Mouse (Mus musculus): ENCODE data around the gene Fgfr2.
"Not testable (repeated sequence)": the region's sequence is repeated elsewhere in the genome, so short reads cannot be mapped to it uniquely, and the experiment has no call there.

Fgfr2 gene

DNA sequence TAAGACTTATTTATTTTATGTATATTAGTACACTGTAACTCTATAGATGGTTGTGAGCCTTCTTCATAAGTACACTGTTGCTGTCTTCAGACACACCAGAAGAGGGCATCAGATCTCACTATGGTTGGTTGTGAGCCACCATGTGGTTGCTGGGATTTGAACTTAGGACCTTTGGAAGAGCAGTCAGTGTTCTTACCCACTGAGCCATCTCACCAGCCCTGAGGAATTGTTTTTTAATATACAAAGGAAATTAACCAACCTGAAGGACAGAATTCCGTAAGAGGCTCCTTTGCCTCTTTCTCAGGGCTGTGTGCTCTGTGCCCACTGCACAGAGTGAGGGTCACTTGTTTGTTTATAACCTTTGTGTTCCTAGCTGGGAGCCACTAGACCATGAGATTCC, 2455.1 kb downstream of the Fgfr2 start:
- DNase-seq (ENCODE audit: low read depth in 1 of 2, low spot score in 2 of 2) = not testable (repeated sequence)

DNA sequence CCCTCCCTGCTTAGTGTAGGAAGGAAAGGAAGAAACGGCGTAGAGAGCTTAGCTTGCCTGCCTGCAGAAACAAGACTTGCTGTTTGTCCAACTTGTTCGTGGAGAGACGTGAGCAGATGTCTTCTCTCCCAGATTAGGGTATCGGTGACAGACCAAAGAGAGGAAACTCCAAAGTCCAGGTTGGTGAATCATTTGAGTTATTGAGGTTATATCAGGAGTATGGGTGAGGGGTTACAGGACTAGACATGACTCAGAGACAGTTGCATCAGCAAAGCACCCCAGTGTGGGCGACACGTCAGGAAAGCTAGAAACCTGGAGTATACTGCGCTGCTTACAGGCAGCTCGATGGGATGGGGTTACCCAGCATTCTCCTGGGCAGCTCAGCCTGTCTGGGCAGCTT, 2457.8 kb downstream of the Fgfr2 start:
- DNase-seq (ENCODE audit: low read depth in 1 of 2, low spot score in 2 of 2) = no peak

DNA sequence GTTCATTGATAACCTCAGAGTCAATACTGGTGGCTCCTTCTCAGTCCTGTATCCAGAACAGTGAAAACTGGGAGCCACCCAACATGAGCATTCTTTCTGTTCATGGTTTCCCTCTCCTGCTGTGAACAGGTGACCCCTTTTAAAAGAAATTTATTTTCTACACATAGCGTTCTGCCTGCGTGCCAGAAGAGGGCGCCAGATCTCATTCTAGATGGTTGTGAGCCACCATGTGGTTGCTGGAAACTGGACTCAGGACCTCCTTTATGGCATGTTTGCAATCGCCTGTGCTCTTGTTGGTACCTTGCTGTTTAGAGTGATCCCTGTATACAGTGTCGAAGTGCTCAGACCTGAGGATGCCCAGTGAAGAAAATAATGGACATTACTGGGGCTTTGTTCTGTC, 2458.5 kb downstream of the Fgfr2 start:
- no peak for DNase-seq (ENCODE audit: low read depth in 1 of 2, low spot score in 2 of 2)

DNA sequence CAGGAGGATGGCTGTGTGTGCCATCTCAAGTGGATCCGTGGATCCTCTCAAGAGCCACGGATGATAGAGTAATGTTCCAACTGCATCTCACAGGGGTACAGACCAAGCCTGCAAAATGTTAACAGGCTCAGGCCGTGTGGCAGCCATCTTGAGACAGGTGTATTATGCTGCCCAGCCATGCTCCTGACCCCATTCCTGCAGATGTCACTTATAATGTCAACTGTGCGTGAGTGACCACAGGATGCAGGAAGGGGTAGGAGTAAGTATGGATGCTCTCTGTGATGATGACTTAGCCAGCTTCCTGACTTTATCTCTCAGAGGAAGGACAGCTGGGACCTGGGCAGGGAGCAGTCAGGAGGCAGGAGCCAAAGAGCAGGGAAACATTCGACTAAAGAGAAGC, 2459.1 kb downstream of the Fgfr2 start:
- DNase-seq (ENCODE audit: low read depth in 1 of 2, low spot score in 2 of 2) = no peak

DNA sequence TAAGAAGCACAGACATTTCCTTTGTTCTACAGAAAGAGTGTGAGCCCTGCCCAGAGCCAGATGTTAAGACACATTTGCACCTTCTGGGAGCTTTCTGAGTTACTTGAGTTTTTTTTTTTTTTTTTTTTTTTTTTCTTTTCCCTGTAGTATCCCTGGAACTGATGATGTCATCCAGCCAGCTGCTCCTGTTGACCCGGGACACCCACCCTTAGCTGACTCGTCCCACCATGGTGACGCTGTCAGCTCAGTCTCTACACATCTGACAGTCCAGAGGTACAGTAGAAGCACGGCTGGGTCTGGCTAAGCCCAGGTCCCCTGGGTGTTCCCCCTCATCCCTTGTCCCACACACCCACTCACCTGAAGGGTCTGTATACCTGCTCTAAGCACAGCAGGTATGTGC, 2460.3 kb downstream of the Fgfr2 start:
- no peak for DNase-seq (ENCODE audit: low read depth in 1 of 2, low spot score in 2 of 2)

GRCm38 (mm10) chr7:130662250-130662649, 2460.9 kb downstream of the Fgfr2 start:
- DNase-seq (ENCODE audit: low read depth in 1 of 2, low spot score in 2 of 2) = no peak

DNA sequence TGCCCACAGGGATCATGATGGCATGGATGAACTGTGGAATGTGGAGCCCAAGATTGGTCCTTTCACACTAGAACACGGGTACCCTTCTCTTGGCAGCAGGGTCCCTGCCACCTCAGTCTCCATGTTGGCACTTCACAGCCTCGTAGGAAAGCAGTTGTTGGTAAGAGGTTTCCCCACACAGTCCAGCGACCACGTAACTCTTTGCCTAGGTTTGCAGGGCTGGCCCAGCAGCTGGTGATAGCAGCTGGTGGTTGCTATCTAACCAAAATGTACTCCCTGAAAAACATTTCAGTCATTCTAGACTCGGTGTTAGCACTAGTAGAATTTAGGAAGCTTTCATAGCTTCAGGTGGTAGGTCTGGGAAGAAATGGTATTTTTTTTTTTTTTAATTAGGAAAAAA, 2464.0 kb downstream of the Fgfr2 start:
- no peak for DNase-seq (ENCODE audit: low read depth in 1 of 2, low spot score in 2 of 2)

GRCm38 (mm10) chr7:130657751-130658150, 2465.4 kb downstream of the Fgfr2 start:
- no peak for DNase-seq (ENCODE audit: low read depth in 1 of 2, low spot score in 2 of 2)

- no peak for DNase-seq (ENCODE audit: low read depth in 1 of 2, low spot score in 2 of 2)
Measured at GRCm38 (mm10) chr7:130656965-130657364, 2466.2 kb downstream of the Fgfr2 start.

- DNase-seq (ENCODE audit: low read depth in 1 of 2, low spot score in 2 of 2) = no peak
Measured at GRCm38 (mm10) chr7:130654562-130654961, 2468.6 kb downstream of the Fgfr2 start.

- no peak for DNase-seq (ENCODE audit: low read depth in 1 of 2, low spot score in 2 of 2)
Measured at GRCm38 (mm10) chr7:130653036-130653555, 2470.1 kb downstream of the Fgfr2 start.

DNA sequence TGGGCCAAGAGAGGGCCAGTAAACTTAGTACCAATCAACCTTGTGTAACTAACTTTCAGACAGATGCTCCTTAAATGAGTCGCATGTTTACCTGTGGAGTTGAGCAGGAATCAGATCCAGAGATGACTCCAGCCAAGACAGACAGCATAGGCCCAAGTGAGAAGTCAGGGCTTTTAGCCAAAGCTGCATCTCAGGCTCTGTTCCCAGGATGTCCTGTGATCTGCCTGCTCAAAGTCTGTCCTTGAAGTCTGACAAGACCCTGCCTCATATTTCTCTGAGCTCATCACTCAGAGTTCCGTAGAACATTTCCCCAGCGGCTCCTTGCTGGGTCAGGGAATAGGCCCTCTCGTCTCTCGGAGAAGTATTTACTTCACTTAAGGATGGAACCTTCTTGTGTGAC, 2472.5 kb downstream of the Fgfr2 start:
- no peak for DNase-seq (ENCODE audit: low read depth in 1 of 2, low spot score in 2 of 2)

GRCm38 (mm10) chr7:130649257-130649656, 2473.9 kb downstream of the Fgfr2 start:
- DNase-seq (ENCODE audit: low read depth in 1 of 2, low spot score in 2 of 2) = no peak

DNA sequence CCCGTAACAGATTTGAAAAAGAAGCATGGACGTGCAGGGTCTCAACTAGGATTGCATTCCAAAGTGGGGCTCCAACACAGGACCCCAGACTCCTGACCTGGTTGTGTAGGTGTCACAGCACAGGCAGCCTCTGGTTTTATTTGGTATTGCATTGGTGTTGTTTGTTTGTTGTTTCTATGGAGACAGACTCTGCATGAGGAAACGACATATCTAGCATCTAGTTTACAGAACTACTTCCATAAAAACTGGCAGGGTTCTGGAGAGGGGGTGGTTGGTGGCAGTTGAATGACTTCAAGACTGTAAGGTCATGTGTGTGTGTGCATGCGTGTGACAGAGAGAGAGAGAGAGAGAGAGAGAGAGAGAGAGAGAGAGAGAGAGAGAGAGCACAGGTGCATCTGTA, 2475.1 kb downstream of the Fgfr2 start:
- DNase-seq (ENCODE audit: low read depth in 1 of 2, low spot score in 2 of 2) = no peak

GRCm38 (mm10) chr7:130646762-130647139, 2476.4 kb downstream of the Fgfr2 start:
- DNase-seq (ENCODE audit: low read depth in 1 of 2, low spot score in 2 of 2) = peak; percentile 33 to 42

- peak in 1 of 2 experiments; percentile 24 for DNase-seq (ENCODE audit: low read depth in 1 of 2, low spot score in 2 of 2)
Measured at GRCm38 (mm10) chr7:130645994-130646761, 2477.0 kb downstream of the Fgfr2 start.

DNA sequence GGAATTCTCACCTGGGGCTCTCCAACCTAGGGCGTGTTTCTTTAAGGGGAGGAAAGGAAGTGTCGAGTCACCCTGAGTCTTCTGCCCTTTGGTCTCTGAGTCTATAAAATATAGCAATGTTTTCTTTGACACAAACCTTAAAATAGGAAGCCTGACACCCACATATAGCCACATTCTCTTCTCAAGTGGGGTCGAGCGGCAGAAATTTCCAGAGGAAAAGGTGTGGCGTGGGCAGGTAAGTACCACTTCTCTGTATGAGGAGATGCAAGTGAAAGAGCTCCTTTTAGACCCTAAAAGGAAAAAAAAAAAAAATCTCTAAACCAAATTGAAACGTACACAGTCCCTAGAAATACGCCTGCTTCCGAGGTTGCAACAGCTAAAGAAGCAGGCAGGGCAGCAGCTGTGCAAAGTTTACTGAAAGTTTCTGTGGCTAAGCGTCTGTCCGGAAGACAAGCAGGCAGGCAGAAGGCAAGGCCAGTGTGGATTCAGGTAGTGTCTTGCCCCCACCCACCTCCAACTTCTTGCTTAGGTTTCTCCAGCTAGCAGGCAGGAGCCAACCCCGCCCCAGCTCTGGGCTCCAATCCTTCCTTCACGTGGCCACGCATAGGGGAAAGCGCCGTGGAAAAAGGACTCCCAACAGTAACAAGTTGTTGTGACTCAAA, 2477.7 kb downstream of the Fgfr2 start:
- no peak for DNase-seq (ENCODE audit: low read depth in 1 of 2, low spot score in 2 of 2)

- DNase-seq (ENCODE audit: low read depth in 1 of 2, low spot score in 2 of 2) = no peak
Measured at GRCm38 (mm10) chr7:130640681-130641080, 2482.5 kb downstream of the Fgfr2 start.

DNA sequence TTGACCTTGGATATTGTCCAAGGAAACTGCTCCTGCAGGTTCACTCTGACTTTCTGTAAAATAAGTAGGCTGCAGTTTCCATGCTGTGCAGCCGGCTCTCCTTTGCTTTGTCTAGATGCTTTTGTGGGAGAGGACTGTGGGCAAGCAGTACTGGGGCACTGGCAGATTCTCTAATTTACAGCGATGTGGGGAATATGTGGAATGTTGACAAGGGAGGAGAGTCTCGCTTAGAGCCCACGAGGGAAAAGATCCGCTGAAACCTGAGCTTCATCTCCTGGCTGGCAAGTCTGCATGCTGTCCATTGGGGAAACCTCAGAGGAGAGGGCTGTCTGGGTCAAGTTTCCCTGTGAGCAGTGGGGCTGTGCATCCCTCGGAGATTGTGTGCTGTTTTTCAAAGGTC, 2485.3 kb downstream of the Fgfr2 start:
- DNase-seq (ENCODE audit: low read depth in 1 of 2, low spot score in 2 of 2) = no peak

GRCm38 (mm10) chr7:130636902-130637301, 2486.2 kb downstream of the Fgfr2 start:
- no peak for DNase-seq (ENCODE audit: low read depth in 1 of 2, low spot score in 2 of 2)

DNA sequence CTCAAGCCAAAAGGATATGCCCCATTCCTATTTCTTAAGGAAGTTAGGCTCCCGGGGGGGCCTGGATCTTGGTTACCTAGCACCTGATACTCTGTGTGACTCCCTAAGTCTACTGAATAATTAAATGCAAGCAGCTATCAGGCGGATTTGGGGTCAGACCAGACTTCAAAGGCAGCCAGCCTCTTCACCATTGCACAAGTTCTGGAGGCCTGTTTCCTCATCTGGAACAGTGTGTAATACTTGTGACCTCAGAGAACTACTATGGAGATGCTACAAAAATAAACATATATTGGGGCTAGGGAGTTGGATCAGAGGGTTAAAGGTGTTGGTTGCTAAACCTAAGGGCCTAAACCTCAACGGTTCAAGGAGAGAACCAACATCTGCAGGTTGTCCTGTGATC, 2486.9 kb downstream of the Fgfr2 start:
- DNase-seq (ENCODE audit: low read depth in 1 of 2, low spot score in 2 of 2) = no peak

GRCm38 (mm10) chr7:130635212-130635611, 2487.9 kb downstream of the Fgfr2 start:
- DNase-seq (ENCODE audit: low read depth in 1 of 2, low spot score in 2 of 2) = no peak

Data from monocyte, adult 2 months (primary cell).